ENCODE assay signal across 8 mouse cellular contexts in genomic region chr5:72665281-72665680, GRCm38 (mm10). TPM values are rescaled to one million over a fixed set of nuclear protein-coding genes. Genes with fewer than 3 reads are reported as not detected.
DNase-seq lines count a peak whose midpoint lies in the region; ATAC-seq lines count a peak whose summit lies in the region.

No protein-coding gene starts in this region.

- no peak overlapping the region for H3K4me2 ChIP-seq in kidney, embryonic 16.5 days (replicated peaks; ENCODE audit: low read depth, low read length)

- DNase-seq in cerebellum, adult 11 months, result peak; percentile 20
- DNase-seq in cerebellum, adult 11-12 months, result no peak
- peak; percentile 66 for DNase-seq in urinary bladder, postnatal 14 days (ENCODE audit: low spot score)
- no peak for DNase-seq in urinary bladder, adult 2 months (ENCODE audit: low spot score)
- DNase-seq in embryo, embryonic 11 days, result peak; percentile 61
- peak; percentile 76 for DNase-seq in lung, postnatal 36 days
- DNase-seq in spleen, postnatal 36 days (ENCODE audit: low spot score in 2 of 2), result peak; percentile 14 to 32

- no peak overlapping the region for H3K4me3 ChIP-seq in kidney, embryonic 16.5 days (ENCODE audit: low read length)

- H3K36me3 ChIP-seq in kidney, embryonic 16.5 days (ENCODE audit: insufficient read depth, low read length), result no peaks in the 10 kb centered on the region

- H3K27ac ChIP-seq in kidney, embryonic 16.5 days (ENCODE audit: low read length), result no peak overlapping the region

- no peaks in the 10 kb centered on the region for H3K27me3 ChIP-seq in kidney, embryonic 16.5 days (ENCODE audit: insufficient read depth, low read length)

- H3K4me1 ChIP-seq in kidney, embryonic 16.5 days (ENCODE audit: insufficient read depth, low read length), result no peaks in the 10 kb centered on the region

- peak; percentile 35; the same call in 1 of the 2 replicates for ATAC-seq in kidney, embryonic 16.5 days (ENCODE audit: low FRiP score, low TSS enrichment)

- H3K9me3 ChIP-seq in kidney, embryonic 16.5 days (ENCODE audit: low read length), result no peaks in the 10 kb centered on the region

- no peak overlapping the region for H3K9ac ChIP-seq in kidney, embryonic 16.5 days (replicated peaks; ENCODE audit: low read length)

- WGBS in kidney, embryonic 16.5 days, result 27% methylated on average over 5 of the region's 5 CpGs

RNA-seq across cellular contexts. Expression of gene Nipal1, which starts 17.7 kb away (rescaled TPM):
- polyA plus RNA-seq in urinary bladder, adult 2 months (2012; rRNA removed), result 10.3 and 11.8 TPM in 2 replicates
- 4.7 and 5.6 TPM in 2 replicates for polyA plus RNA-seq in kidney, embryonic 16.5 days (2015; fragmentation: Nextera tagmentation; extraction: Ambion mirVana)

RNA-seq across cellular contexts. Expression of gene Cnga1, which starts 21.2 kb away (rescaled TPM):
- not detected in 2 replicates for polyA plus RNA-seq in urinary bladder, adult 2 months (2012; rRNA removed)
- polyA plus RNA-seq in kidney, embryonic 16.5 days (2015; fragmentation: Nextera tagmentation; extraction: Ambion mirVana), result not detected in 2 replicates

Comparison
In these comparisons a context has a peak if more than half of its experiments do, and no peak if none do; other contexts are left out.
1. DNase-seq: peak in cerebellum, adult 11 months (single experiment), urinary bladder, postnatal 14 days (single experiment), embryo, embryonic 11 days (single experiment), lung, postnatal 36 days (single experiment) and spleen, postnatal 36 days (2 of 2); none in cerebellum, adult 11-12 months (single experiment) and urinary bladder, adult 2 months (single experiment).